Mouse (Mus musculus) embryonic fibroblast, embryonic 13.5 days (primary cell): Measurements from ENCODE around the gene Fbxw10. TPM values are rescaled to one million over a fixed set of nuclear protein-coding genes. Genes with fewer than 3 reads are reported as not detected.
A peak's percentile ranks its signal among the peaks of the same experiment; 100 is the strongest.

Experiments
- H3K27ac ChIP-seq: 2 replicates; pipeline ENCODE4 v1.5.1; 2012; ENCODE audit warnings: low read length, control low read depth, inconsistent platforms; ENCODE audit not compliant: insufficient read depth
- H3K4me1 ChIP-seq: 2 replicates; pipeline ENCODE4 v1.6.1; 2011; ENCODE audit warnings: low read length; ENCODE audit not compliant: control insufficient read depth, insufficient read depth
- H3K4me3 ChIP-seq: 2 replicates; pipeline ENCODE4 v1.5.1; 2011; ENCODE audit warnings: mild to moderate bottlenecking, control low read depth, low read length; ENCODE audit not compliant: insufficient read depth
- CTCF ChIP-seq: IDR thresholded peaks from 2 replicates; pipeline ENCODE4 v1.5.1; 2011; ENCODE audit warnings: mild to moderate bottlenecking, control low read depth, low read length, moderate library complexity, borderline replicate concordance; ENCODE audit not compliant: insufficient read depth
- POLR2A ChIP-seq: IDR thresholded peaks from 2 replicates; pipeline ENCODE4 v1.6.1; 2011; ENCODE audit warnings: low read depth, mild to moderate bottlenecking, control low read depth, low read length, moderate library complexity
- polyA plus RNA-seq: library from polyadenylated mRNA; stranded (reverse); fragments of >200 nt; gene quantifications from 2 replicates; pipeline ENCODE4 v1.2.4, GENCODE M21; 2011; ENCODE audit warnings: low read depth; ENCODE audit not compliant: missing spikeins, insufficient read length

The Fbxw10 gene
- polyA plus RNA-seq, 1 experiment = 1.3 TPM

GRCm38 (mm10) chr11:62830387-62830786 is 16.5 kb upstream of the Fbxw10 start:
- TF ChIP-seq CTCF (no peak), POLR2A (no peak)
- no peak overlapping the region for H3K27ac ChIP-seq
- no peak overlapping the region for H3K4me3 ChIP-seq
- H3K4me1 ChIP-seq = peaks cover 9% of the 10 kb centered on the region

GRCm38 (mm10) chr11:62831906-62832305 is 15.0 kb upstream of the Fbxw10 start:
- Histone ChIP-seq H3K4me3 (no peak overlapping the region), H3K27ac (peak overlapping the region; percentile 63; the same call in 1 of the 2 replicates), H3K4me1 (peaks cover 6% of the 10 kb centered on the region)
- TF ChIP-seq CTCF (no peak), POLR2A (no peak)

DNA sequence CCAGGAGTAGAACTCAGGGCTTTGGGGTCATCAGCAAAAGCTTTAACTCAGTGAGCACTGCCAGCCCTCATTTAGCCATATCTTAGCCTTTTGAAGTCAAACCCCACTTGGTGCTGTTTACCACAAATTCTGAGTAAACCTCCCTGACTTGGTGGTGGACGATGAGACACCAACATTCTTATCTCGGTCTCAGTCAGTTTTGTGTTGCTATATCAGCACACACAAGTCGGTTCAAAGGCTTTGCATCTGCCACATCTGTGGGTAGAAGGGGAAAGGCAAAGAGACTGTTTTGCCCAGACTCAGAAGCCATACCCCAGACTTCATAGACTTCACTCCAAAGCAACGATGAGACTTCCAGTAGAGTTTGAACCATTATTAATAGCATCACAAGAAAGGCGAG is 2.3 kb upstream of the Fbxw10 start:
- Histone ChIP-seq H3K4me1 (0 out of 2 replicates have a peak, but pooled peaks cover 7% of the 10 kb centered on the region), H3K27ac (no peak overlapping the region), H3K4me3 (no peak overlapping the region)
- TF ChIP-seq CTCF (no peak), POLR2A (no peak)

DNA sequence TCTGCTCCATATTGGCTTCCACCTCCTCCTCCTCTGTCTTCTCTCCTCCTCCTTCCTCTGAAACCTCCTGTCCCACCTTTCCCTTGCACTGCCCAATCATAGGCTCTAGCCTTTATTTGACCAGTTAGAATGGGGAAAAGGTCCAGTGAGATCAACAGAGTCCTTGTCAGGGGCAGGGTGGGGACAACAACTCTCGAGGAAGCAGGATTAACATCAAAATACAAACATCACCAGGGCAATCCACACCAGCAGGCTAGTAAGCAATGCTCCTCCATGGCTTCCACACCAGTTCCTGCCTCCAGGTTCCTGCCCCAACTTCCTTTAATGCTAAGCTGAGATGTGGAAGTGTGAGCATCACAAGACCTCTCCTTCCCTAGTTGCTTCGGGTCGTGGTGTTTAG is 1.1 kb upstream of the Fbxw10 start:
- Histone ChIP-seq H3K27ac (no peak overlapping the region), H3K4me3 (no peak overlapping the region), H3K4me1 (0 out of 2 replicates have a peak, but pooled peaks cover 7% of the 10 kb centered on the region)
- TF ChIP-seq POLR2A (no peak), CTCF (no peak)

GRCm38 (mm10) chr11:62847655-62848191 is 854 bp downstream of the Fbxw10 start:
- no peak for TF ChIP-seq POLR2A
- TF ChIP-seq CTCF = no peak
- H3K27ac ChIP-seq = no peak overlapping the region
- no peak overlapping the region for H3K4me3 ChIP-seq
- 0 out of 2 replicates have a peak, but pooled peaks cover 7% of the 10 kb centered on the region for H3K4me1 ChIP-seq

- no peak overlapping the region for H3K4me3 ChIP-seq
- H3K27ac ChIP-seq = no peak overlapping the region
- H3K4me1 ChIP-seq = 0 out of 2 replicates have a peak, but pooled peaks cover 7% of the 10 kb centered on the region
- TF ChIP-seq CTCF (no peak), POLR2A (no peak)
Measured at GRCm38 (mm10) chr11:62848301-62848700, 1.4 kb downstream of the Fbxw10 start.

- no peak overlapping the region for H3K4me3 ChIP-seq
- TF ChIP-seq POLR2A (no peak), CTCF (peak; percentile 48; the same call in 1 of the 2 replicates)
- H3K4me1 ChIP-seq = 0 out of 2 replicates have a peak, but pooled peaks cover 7% of the 10 kb centered on the region
- no peak overlapping the region for H3K27ac ChIP-seq
Measured at GRCm38 (mm10) chr11:62851199-62851598, 4.3 kb downstream of the Fbxw10 start.

DNA sequence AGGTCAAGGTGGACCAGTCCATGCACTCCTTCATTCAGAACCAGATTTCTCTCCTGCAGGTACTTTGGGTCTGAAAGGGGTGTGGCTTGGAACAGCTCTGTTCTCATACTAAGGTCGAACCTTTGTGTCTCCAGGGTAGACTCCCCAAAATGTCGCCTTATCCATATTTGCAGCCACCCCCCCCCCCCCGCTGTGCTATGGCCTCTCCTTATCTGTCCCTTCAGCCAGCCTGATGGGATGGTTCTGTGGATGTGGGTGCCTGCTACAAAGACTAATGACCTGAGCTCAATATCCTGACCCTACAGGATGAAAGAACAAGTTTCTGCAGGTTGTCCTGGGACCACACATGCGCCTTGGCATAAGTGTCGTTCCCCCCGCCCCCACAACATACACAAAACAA is 6.5 kb downstream of the Fbxw10 start:
- Histone ChIP-seq H3K27ac (no peak overlapping the region), H3K4me1 (0 out of 2 replicates have a peak, but pooled peaks cover 2% of the 10 kb centered on the region), H3K4me3 (no peak overlapping the region)
- no peak for TF ChIP-seq CTCF
- TF ChIP-seq POLR2A = no peak

- Histone ChIP-seq H3K27ac (no peak overlapping the region), H3K4me1 (no peaks in the 10 kb centered on the region), H3K4me3 (no peak overlapping the region)
- TF ChIP-seq POLR2A = no peak
- TF ChIP-seq CTCF = no peak
Measured at GRCm38 (mm10) chr11:62865562-62865961, 18.7 kb downstream of the Fbxw10 start.

- no peak for TF ChIP-seq POLR2A
- TF ChIP-seq CTCF = no peak
- H3K27ac ChIP-seq = no peak overlapping the region
- H3K4me3 ChIP-seq = no peak overlapping the region
Measured at GRCm38 (mm10) chr11:62866685-62867084, 19.8 kb downstream of the Fbxw10 start.

More at GRCm38 (mm10) chr11:62866685-62867084, 19.8 kb downstream of the Fbxw10 start:
- H3K4me1 ChIP-seq = no peaks in the 10 kb centered on the region
